Mouse (Mus musculus) lung, adult 2 months (tissue): ENCODE data around the gene Tspan33. TPM values are rescaled to one million over a fixed set of nuclear protein-coding genes. Genes with fewer than 3 reads are reported as not detected.
"Not testable (repeated sequence)": the region's sequence is repeated elsewhere in the genome, so short reads cannot be mapped to it uniquely, and the experiment has no call there.

ENCODE experiments used
- DNase-seq: peaks from one replicate; pipeline ENCODE4 v3.0.0; 2022
- H3K4me1 ChIP-seq: fragments of 200-500 bp; 2 replicates; pipeline ENCODE4 v1.6.1; 2011; ENCODE audit warnings: low read length; ENCODE audit not compliant: control insufficient read depth, insufficient read depth
- H3K4me3 ChIP-seq: fragments of 200-500 bp; replicated peaks from 2 replicates; pipeline ENCODE3; 2011; ENCODE audit warnings: low read depth, mild to moderate bottlenecking, control low read depth, low read length; ENCODE audit errors: extremely low read depth
- CTCF ChIP-seq: fragments of 200-500 bp; IDR thresholded peaks from 2 replicates; pipeline ENCODE4 v1.5.1; 2011; ENCODE audit warnings: mild to moderate bottlenecking, low read length, control low read depth; ENCODE audit not compliant: insufficient read depth
- POLR2A ChIP-seq: fragments of 200-500 bp; IDR thresholded peaks from 2 replicates; pipeline ENCODE4 v1.6.1; 2011; ENCODE audit warnings: low read depth, mild to moderate bottlenecking, control low read depth, low read length, borderline replicate concordance; ENCODE audit errors: extremely low read depth
- WGBS: fragments of 180-500 bp; shearing (Covaris S2); methylation state at CpG from one replicate; pipeline ENCODE4 v1.1.7; 2018; 5-methylcytosine and 5-hydroxymethylcytosine counted together
- polyA plus RNA-seq: library from polyadenylated mRNA; depleted of rRNA; stranded (reverse); fragments of >200 nt; gene quantifications from 2 replicates; pipeline ENCODE4 v1.2.3, GENCODE M21; 2012

The Tspan33 gene
- polyA plus RNA-seq, 1 experiment = 2.7 TPM

GRCm38 (mm10) chr6:29736610-29737458 lies 42.8 kb downstream of the Tspan33 start:
- Histone ChIP-seq H3K4me3 (peak overlapping the region; percentile 72), H3K4me1 (peaks cover 7% of the 10 kb centered on the region)
- 15% methylated on average over 13 of the region's 13 CpGs for WGBS
- no peak for TF ChIP-seq POLR2A
- DNase-seq = no peak

GRCm38 (mm10) chr6:29751466-29752152 lies 57.6 kb downstream of the Tspan33 start:
- H3K4me3 ChIP-seq = no peak overlapping the region
- TF ChIP-seq CTCF (no peak), POLR2A (no peak)
- H3K4me1 ChIP-seq = no peaks in the 10 kb centered on the region
- 76% methylated on average over 3 of the region's 3 CpGs for WGBS
- no peak for DNase-seq

- WGBS = 88% methylated on average over 11 of the region's 11 CpGs
- no peaks in the 10 kb centered on the region for H3K4me1 ChIP-seq
- no peak for DNase-seq
- H3K4me3 ChIP-seq = no peak overlapping the region
- TF ChIP-seq POLR2A = no peak
- TF ChIP-seq CTCF = no peak
Observed at GRCm38 (mm10) chr6:29753336-29753735, 59.3 kb downstream of the Tspan33 start.

- WGBS = 87% methylated on average over 5 of the region's 5 CpGs
- no peak overlapping the region for H3K4me3 ChIP-seq
- TF ChIP-seq POLR2A = no peak
- no peak for TF ChIP-seq CTCF
- no peaks in the 10 kb centered on the region for H3K4me1 ChIP-seq
- DNase-seq = no peak
Observed at GRCm38 (mm10) chr6:29756001-29756400, 62.0 kb downstream of the Tspan33 start.

- DNase-seq = no peak
- H3K4me3 ChIP-seq = no peak overlapping the region
- no peaks in the 10 kb centered on the region for H3K4me1 ChIP-seq
- 92% methylated on average over 4 of the region's 4 CpGs for WGBS
- TF ChIP-seq CTCF (no peak), POLR2A (no peak)
Observed at GRCm38 (mm10) chr6:29756476-29756875, 62.5 kb downstream of the Tspan33 start.

- no peaks in the 10 kb centered on the region for H3K4me1 ChIP-seq
- peak; percentile 68 for DNase-seq
- 41% methylated on average over 4 of the region's 4 CpGs for WGBS
- H3K4me3 ChIP-seq = no peak overlapping the region
- TF ChIP-seq CTCF = peak; percentile 90
- no peak for TF ChIP-seq POLR2A
Observed at GRCm38 (mm10) chr6:29758417-29758816, 64.4 kb downstream of the Tspan33 start.

GRCm38 (mm10) chr6:29759012-29759679 lies 65.1 kb downstream of the Tspan33 start:
- TF ChIP-seq POLR2A = no peak
- no peak for TF ChIP-seq CTCF
- WGBS = 84% methylated on average over 13 of the region's 13 CpGs
- no peak for DNase-seq
- no peak overlapping the region for H3K4me3 ChIP-seq
- no peaks in the 10 kb centered on the region for H3K4me1 ChIP-seq

GRCm38 (mm10) chr6:29760397-29760796 lies 66.4 kb downstream of the Tspan33 start:
- DNase-seq, H3K4me3 ChIP-seq, H3K4me1 ChIP-seq: not testable (repeated sequence)
- 92% methylated on average over 2 of the region's 2 CpGs for WGBS

GRCm38 (mm10) chr6:29761282-29761681 lies 67.3 kb downstream of the Tspan33 start:
- TF ChIP-seq POLR2A (no peak), CTCF (no peak)
- Histone ChIP-seq H3K4me1 (no peaks in the 10 kb centered on the region), H3K4me3 (no peak overlapping the region)
- DNase-seq = no peak
- 87% methylated on average over 4 of the region's 4 CpGs for WGBS
